Mouse (Mus musculus): Measurements from ENCODE around the gene Plcb4.

The Plcb4 gene

GRCm38 (mm10) chr2:135759499-135760095 lies 100.8 kb downstream of the Plcb4 start:
- no peak for DNase-seq (ENCODE audit: low read depth, low spot score)

GRCm38 (mm10) chr2:135761226-135761802 lies 102.5 kb downstream of the Plcb4 start:
- no peak for DNase-seq (ENCODE audit: low read depth, low spot score)

- DNase-seq (ENCODE audit: low read depth, low spot score) = no peak
These were observed 105.9 kb downstream of the Plcb4 start for GRCm38 (mm10) chr2:135764706-135765105.

- DNase-seq (ENCODE audit: low read depth, low spot score) = no peak
These were observed 107.8 kb downstream of the Plcb4 start for GRCm38 (mm10) chr2:135766471-135767063.

- no peak for DNase-seq (ENCODE audit: low read depth, low spot score)
These were observed 108.7 kb downstream of the Plcb4 start for GRCm38 (mm10) chr2:135767535-135767934.

GRCm38 (mm10) chr2:135769701-135770100 lies 110.9 kb downstream of the Plcb4 start:
- DNase-seq (ENCODE audit: low read depth, low spot score) = no peak

- no peak for DNase-seq (ENCODE audit: low read depth, low spot score)
These were observed 111.4 kb downstream of the Plcb4 start for GRCm38 (mm10) chr2:135770226-135770625.

GRCm38 (mm10) chr2:135773194-135773972 lies 114.6 kb downstream of the Plcb4 start:
- no peak for DNase-seq (ENCODE audit: low read depth, low spot score)

GRCm38 (mm10) chr2:135775026-135775425 lies 116.2 kb downstream of the Plcb4 start:
- DNase-seq (ENCODE audit: low read depth, low spot score) = no peak

- no peak for DNase-seq (ENCODE audit: low read depth, low spot score)
These were observed 117.4 kb downstream of the Plcb4 start for GRCm38 (mm10) chr2:135776131-135776775.

- DNase-seq (ENCODE audit: low read depth, low spot score) = no peak
These were observed 122.6 kb downstream of the Plcb4 start for GRCm38 (mm10) chr2:135781391-135781790.

GRCm38 (mm10) chr2:135787415-135787814 lies 128.6 kb downstream of the Plcb4 start:
- no peak for DNase-seq (ENCODE audit: low read depth, low spot score)

- DNase-seq (ENCODE audit: low read depth, low spot score) = no peak
These were observed 134.1 kb downstream of the Plcb4 start for GRCm38 (mm10) chr2:135792907-135793306.

- DNase-seq (ENCODE audit: low read depth, low spot score) = no peak
These were observed 137.9 kb downstream of the Plcb4 start for GRCm38 (mm10) chr2:135796684-135797083.

GRCm38 (mm10) chr2:135797677-135798546 lies 139.1 kb downstream of the Plcb4 start:
- peak; percentile 51 for DNase-seq (ENCODE audit: low read depth, low spot score)

GRCm38 (mm10) chr2:135799149-135799770 lies 140.4 kb downstream of the Plcb4 start:
- DNase-seq (ENCODE audit: low read depth, low spot score) = no peak

GRCm38 (mm10) chr2:135800385-135800784 lies 141.6 kb downstream of the Plcb4 start:
- no peak for DNase-seq (ENCODE audit: low read depth, low spot score)

- DNase-seq (ENCODE audit: low read depth, low spot score) = no peak
These were observed 144.2 kb downstream of the Plcb4 start for GRCm38 (mm10) chr2:135802878-135803450.

GRCm38 (mm10) chr2:135805748-135806685 lies 147.2 kb downstream of the Plcb4 start:
- no peak for DNase-seq (ENCODE audit: low read depth, low spot score)
